Mouse (Mus musculus): ENCODE results near the gene Nes.

Gene Nes

GRCm38 (mm10) chr3:87949955-87950515 lies 20.8 kb upstream of the Nes start:
- DNase-seq (ENCODE audit: low spot score in 2 of 2) = no peak

- no peak for DNase-seq (ENCODE audit: low spot score in 2 of 2)
Observed at GRCm38 (mm10) chr3:87951946-87952345, 18.9 kb upstream of the Nes start.

- no peak for DNase-seq (ENCODE audit: low spot score in 2 of 2)
Observed at GRCm38 (mm10) chr3:87952440-87952839, 18.4 kb upstream of the Nes start.

- no peak for DNase-seq (ENCODE audit: low spot score in 2 of 2)
Observed at GRCm38 (mm10) chr3:87958056-87958455, 12.8 kb upstream of the Nes start.

GRCm38 (mm10) chr3:87958476-87958875 lies 12.4 kb upstream of the Nes start:
- DNase-seq (ENCODE audit: low spot score in 2 of 2) = no peak

- no peak for DNase-seq (ENCODE audit: low spot score in 2 of 2)
Observed at GRCm38 (mm10) chr3:87958967-87959366, 11.9 kb upstream of the Nes start.

GRCm38 (mm10) chr3:87959371-87959770 lies 11.5 kb upstream of the Nes start:
- DNase-seq (ENCODE audit: low spot score in 2 of 2) = no peak

- DNase-seq (ENCODE audit: low spot score in 2 of 2) = no peak
Observed at GRCm38 (mm10) chr3:87960191-87960585, 10.7 kb upstream of the Nes start.

GRCm38 (mm10) chr3:87960586-87961191 lies 10.2 kb upstream of the Nes start:
- DNase-seq (ENCODE audit: low spot score in 2 of 2) = peak; percentile 72 to 76

- no peak for DNase-seq (ENCODE audit: low spot score in 2 of 2)
Observed at GRCm38 (mm10) chr3:87970184-87970938, 517 bp upstream of the Nes start.

- DNase-seq (ENCODE audit: low spot score in 2 of 2) = no peak
Observed at GRCm38 (mm10) chr3:87971489-87972202, 768 bp downstream of the Nes start.

- no peak for DNase-seq (ENCODE audit: low spot score in 2 of 2)
Observed at GRCm38 (mm10) chr3:87972203-87972664, 1.4 kb downstream of the Nes start.

- DNase-seq (ENCODE audit: low spot score in 2 of 2) = no peak
Observed at GRCm38 (mm10) chr3:87972776-87973175, 1.9 kb downstream of the Nes start.

- DNase-seq (ENCODE audit: low spot score in 2 of 2) = no peak
Observed at GRCm38 (mm10) chr3:87973593-87974380, 2.9 kb downstream of the Nes start.

- no peak for DNase-seq (ENCODE audit: low spot score in 2 of 2)
Observed at GRCm38 (mm10) chr3:87974381-87974987, 3.6 kb downstream of the Nes start.

GRCm38 (mm10) chr3:87979493-87979892 lies 8.6 kb downstream of the Nes start:
- DNase-seq (ENCODE audit: low spot score in 2 of 2) = no peak

- DNase-seq (ENCODE audit: low spot score in 2 of 2) = no peak
Observed at GRCm38 (mm10) chr3:87980085-87980484, 9.2 kb downstream of the Nes start.

- no peak for DNase-seq (ENCODE audit: low spot score in 2 of 2)
Observed at GRCm38 (mm10) chr3:87980728-87981127, 9.8 kb downstream of the Nes start.

- DNase-seq (ENCODE audit: low spot score in 2 of 2) = no peak
Observed at GRCm38 (mm10) chr3:87981214-87981760, 10.4 kb downstream of the Nes start.

- DNase-seq (ENCODE audit: low spot score in 2 of 2) = no peak
Observed at GRCm38 (mm10) chr3:87981894-87982835, 11.3 kb downstream of the Nes start.

Data from frontal cortex, postnatal 36 days (tissue).